Mouse (Mus musculus) E14TG2a.4 (cell line): ENCODE results near the gene Cmbl.
A peak's percentile ranks its signal among the peaks of the same experiment; 100 is the strongest.

Source experiments
- H3K27me3 ChIP-seq: 2 replicates; pipeline ENCODE4 v1.6.1; 2014; ENCODE audit warnings: low read length, control low read depth; ENCODE audit not compliant: insufficient read depth
- H3K36me3 ChIP-seq: 2 replicates; pipeline ENCODE4 v1.6.1; 2014; ENCODE audit warnings: low read length, control low read depth; ENCODE audit not compliant: insufficient read depth
- H3K4me1 ChIP-seq: replicated peaks from 2 replicates; pipeline ENCODE4 v1.6.1; 2014; ENCODE audit warnings: low read depth, low read length, control low read depth
- H3K4me3 ChIP-seq: replicated peaks from 2 replicates; pipeline ENCODE4 v1.5.1; 2014; ENCODE audit warnings: mild to moderate bottlenecking, low read length
- H3K9me3 ChIP-seq: 2 replicates; pipeline ENCODE4 v1.6.1; 2014; ENCODE audit warnings: low read length, control low read depth
- CTCF ChIP-seq: conservative IDR thresholded peaks from 2 replicates; pipeline ENCODE4 v1.5.1; 2014; ENCODE audit warnings: low read length
- NANOG ChIP-seq: IDR thresholded peaks from 2 replicates; pipeline ENCODE4 v1.6.1; 2014; ENCODE audit warnings: borderline replicate concordance, low read length, mixed read lengths
- POU5F1 ChIP-seq: IDR thresholded peaks from 2 replicates; pipeline ENCODE4 v1.6.1; 2014; ENCODE audit warnings: low read length, borderline replicate concordance

The Cmbl gene

DNA sequence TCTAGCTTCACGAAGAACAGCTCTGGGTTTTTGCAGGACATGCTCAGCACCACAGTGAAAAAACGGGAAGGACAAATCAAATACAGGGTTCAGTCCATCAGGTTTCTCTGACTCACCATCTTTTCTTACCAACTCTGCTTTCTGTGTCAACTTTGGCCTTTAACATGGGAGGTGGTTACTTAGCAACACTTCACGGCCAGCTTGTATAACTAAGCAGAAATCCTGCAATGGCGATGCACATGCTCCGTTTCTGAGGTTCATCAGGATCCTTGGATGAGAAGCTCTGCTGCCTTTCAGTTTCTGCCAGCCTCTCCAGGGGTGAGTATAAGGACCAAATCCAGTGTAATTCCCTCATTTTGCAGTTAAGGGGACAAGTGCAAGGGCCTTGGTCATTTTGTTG lies at the start of gene Cmbl:
Gene Cmbl, plus strand, starts transcription at position 206 of the 400 bp plus-strand sequence.
- H3K4me3 ChIP-seq: no peak within 1 kb of the TSS
- no peaks in the 10 kb centered on the region for H3K36me3 ChIP-seq
- H3K9me3 ChIP-seq: no peaks in the 10 kb centered on the region
- no peaks in the 10 kb centered on the region; the same call in 1 of the 2 replicates for H3K27me3 ChIP-seq
- H3K4me1 ChIP-seq: peaks cover 51% of the 10 kb centered on the region
- TF ChIP-seq NANOG: no peak
- no peak for TF ChIP-seq POU5F1
- TF ChIP-seq CTCF: no peak

DNA sequence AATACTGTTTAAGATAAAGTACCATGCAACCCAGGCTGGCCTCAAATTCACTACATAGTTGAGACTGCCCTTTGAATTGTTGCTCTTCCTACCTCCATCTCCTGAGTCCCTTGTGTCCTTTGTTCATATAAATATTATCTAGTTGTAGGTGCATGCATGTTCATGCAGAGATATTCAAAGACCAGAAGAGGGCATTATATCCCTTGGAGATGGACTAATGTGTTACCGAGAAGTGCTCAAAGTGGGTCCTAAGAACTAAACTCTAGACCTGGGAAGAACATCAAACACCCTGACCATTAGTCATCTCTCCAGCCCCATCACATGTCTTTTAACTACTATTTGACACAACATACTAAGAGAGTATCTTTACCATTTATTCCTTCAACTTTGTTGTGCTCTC lies 48.0 kb upstream of the Cmbl start:
- H3K4me1 ChIP-seq: peaks cover 16% of the 10 kb centered on the region
- no peaks in the 10 kb centered on the region for H3K36me3 ChIP-seq
- H3K27me3 ChIP-seq: no peaks in the 10 kb centered on the region
- no peak for TF ChIP-seq POU5F1
- no peak for TF ChIP-seq CTCF
- no peak for TF ChIP-seq NANOG
- no peaks in the 10 kb centered on the region for H3K9me3 ChIP-seq
- no peak overlapping the region for H3K4me3 ChIP-seq

- TF ChIP-seq NANOG (no peak), CTCF (no peak), POU5F1 (no peak)
- H3K9me3 ChIP-seq: no peaks in the 10 kb centered on the region
- H3K27me3 ChIP-seq: no peaks in the 10 kb centered on the region
These were observed 46.8 kb upstream of the Cmbl start for GRCm38 (mm10) chr15:31518371-31518770.

DNA sequence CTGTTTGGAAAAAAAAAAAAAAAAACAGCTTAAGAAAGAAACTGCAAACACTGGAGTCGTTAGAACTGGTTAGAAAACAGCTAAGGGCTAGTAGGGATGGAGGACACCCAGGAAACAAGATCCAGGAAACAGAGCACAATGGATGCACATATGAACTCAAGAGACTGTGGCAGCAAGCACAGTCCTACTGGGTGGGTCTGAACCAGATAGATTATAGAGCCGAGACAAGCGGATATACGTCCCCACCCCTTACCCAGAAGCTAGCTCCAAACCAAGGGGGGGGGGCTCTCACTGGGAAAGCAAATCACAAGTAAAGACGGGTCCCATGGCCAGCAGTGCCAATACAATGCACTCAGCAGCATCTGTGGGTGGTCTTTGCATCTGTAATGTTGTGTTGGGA lies 46.2 kb upstream of the Cmbl start:
- TF ChIP-seq NANOG: no peak
- no peak for TF ChIP-seq CTCF
- TF ChIP-seq POU5F1: no peak
- Histone ChIP-seq H3K9me3 (no peaks in the 10 kb centered on the region), H3K4me3 (no peak overlapping the region), H3K4me1 (peaks cover 22% of the 10 kb centered on the region), H3K36me3 (no peaks in the 10 kb centered on the region), H3K27me3 (no peaks in the 10 kb centered on the region)

More at GRCm38 (mm10) chr15:31518371-31518770, 46.8 kb upstream of the Cmbl start:
- H3K4me3 ChIP-seq: no peak overlapping the region
- peaks cover 20% of the 10 kb centered on the region for H3K4me1 ChIP-seq
- no peaks in the 10 kb centered on the region for H3K36me3 ChIP-seq

GRCm38 (mm10) chr15:31526463-31526862 lies 38.7 kb upstream of the Cmbl start:
- H3K4me3 ChIP-seq: no peak overlapping the region
- no peaks in the 10 kb centered on the region for H3K9me3 ChIP-seq
- H3K36me3 ChIP-seq: no peaks in the 10 kb centered on the region
- peaks cover 25% of the 10 kb centered on the region for H3K4me1 ChIP-seq
- TF ChIP-seq POU5F1 (no peak), NANOG (no peak), CTCF (no peak)
- no peaks in the 10 kb centered on the region for H3K27me3 ChIP-seq

DNA sequence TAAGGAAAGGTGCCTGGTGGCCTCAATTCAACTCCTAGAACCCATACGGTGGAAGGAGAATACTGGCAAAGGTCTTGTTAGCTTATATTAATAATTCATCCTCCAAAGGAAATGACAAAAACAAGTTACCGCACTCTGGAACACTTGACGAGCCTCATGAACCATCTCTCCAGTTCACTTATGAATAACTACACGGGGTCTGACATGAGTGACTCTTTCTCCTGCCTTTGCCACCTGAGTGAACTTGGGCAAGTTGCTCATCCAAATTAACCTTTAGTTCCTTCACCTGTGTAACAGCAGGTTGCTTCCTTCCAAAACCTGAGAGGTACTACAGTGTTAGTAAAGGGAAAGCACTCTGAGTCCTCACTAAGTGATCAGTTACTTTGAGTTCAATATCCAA lies 36.7 kb upstream of the Cmbl start:
- H3K27me3 ChIP-seq: no peaks in the 10 kb centered on the region
- H3K36me3 ChIP-seq: peaks cover 11% of the 10 kb centered on the region
- peaks cover 36% of the 10 kb centered on the region for H3K4me1 ChIP-seq
- no peak overlapping the region for H3K4me3 ChIP-seq
- no peaks in the 10 kb centered on the region; the same call in 1 of the 2 replicates for H3K9me3 ChIP-seq
- TF ChIP-seq POU5F1 (no peak), CTCF (no peak), NANOG (no peak)

- H3K9me3 ChIP-seq: no peaks in the 10 kb centered on the region; the same call in 1 of the 2 replicates
- H3K4me1 ChIP-seq: peaks cover 34% of the 10 kb centered on the region
- peaks cover 12% of the 10 kb centered on the region for H3K36me3 ChIP-seq
- no peaks in the 10 kb centered on the region for H3K27me3 ChIP-seq
- peak overlapping the region; percentile 90 for H3K4me3 ChIP-seq
- TF ChIP-seq POU5F1 (no peak), NANOG (no peak), CTCF (no peak)
These were observed 36.1 kb upstream of the Cmbl start for GRCm38 (mm10) chr15:31529103-31529502.

DNA sequence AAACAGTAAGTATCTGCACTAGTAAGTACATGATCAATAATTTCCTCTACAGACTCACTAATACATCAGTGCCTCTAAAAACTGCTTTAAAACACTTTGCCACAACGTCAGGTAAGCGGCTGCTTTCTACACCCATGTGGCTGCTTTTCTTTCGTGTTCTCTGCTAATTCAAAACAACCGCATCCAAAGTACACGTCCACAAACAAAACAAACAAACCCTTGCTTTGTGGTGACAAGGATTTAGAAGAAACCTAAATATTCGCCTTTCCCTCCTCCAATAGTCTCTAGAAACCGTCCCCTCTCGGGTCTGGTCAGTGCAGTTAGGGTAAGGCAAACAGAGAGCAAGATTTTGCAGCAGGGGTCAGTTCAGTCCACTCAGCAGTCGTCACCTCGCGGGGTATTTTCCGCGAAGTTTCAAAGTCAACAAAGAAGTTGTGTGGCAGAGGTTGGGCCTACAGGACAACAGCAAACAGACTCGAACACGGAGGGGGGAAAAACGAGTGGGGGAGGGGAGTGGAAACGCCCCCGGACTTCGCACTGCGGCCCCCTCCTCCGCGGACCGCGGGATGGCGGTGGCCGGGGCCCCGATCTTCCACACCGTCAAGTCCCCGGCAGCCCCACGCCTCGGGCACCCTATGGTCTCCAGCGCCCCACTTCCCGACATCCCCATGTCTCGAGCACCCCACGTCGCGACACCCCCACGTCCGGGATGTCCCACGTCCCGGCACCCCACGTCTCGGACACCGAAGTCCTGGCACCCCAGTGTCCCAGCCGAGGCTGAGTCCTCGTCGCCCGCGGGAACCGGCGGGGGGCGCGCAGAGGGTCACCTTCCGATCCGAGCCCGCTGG lies 35.2 kb upstream of the Cmbl start:
- TF ChIP-seq POU5F1: no peak
- TF ChIP-seq NANOG: no peak
- TF ChIP-seq CTCF: no peak
- Histone ChIP-seq H3K9me3 (no peaks in the 10 kb centered on the region; the same call in 1 of the 2 replicates), H3K27me3 (no peaks in the 10 kb centered on the region), H3K4me1 (peaks cover 34% of the 10 kb centered on the region), H3K4me3 (peak overlapping the region; percentile 90), H3K36me3 (peaks cover 12% of the 10 kb centered on the region)
